Mouse (Mus musculus) ES-Bruce4 (cell line): ENCODE data around the gene Olfr971.

Experiments
- CTCF ChIP-seq: IDR thresholded peaks from one replicate; pipeline ENCODE4 v1.8.1; 2011; ENCODE audit warnings: low read depth, low read length
- EP300 ChIP-seq: IDR thresholded peaks from 2 replicates; pipeline ENCODE4 v1.6.1; 2011; ENCODE audit warnings: low read depth, low read length; ENCODE audit not compliant: insufficient read depth
- POLR2A ChIP-seq: IDR thresholded peaks from one replicate; pipeline ENCODE4 v1.8.1; 2011; ENCODE audit warnings: low read length; ENCODE audit not compliant: insufficient read depth

GRCm38 (mm10) chr9:39808560-39808959 lies 28.1 kb upstream of the Olfr971 start, which contains the start of gene Olfr970:
- TF ChIP-seq POLR2A (no peak), CTCF (no peak), EP300 (no peak)
